Mouse (Mus musculus): ENCODE measurements around the gene Dtnb.

The Dtnb gene

GRCm38 (mm10) chr12:3732623-3733265 lies 160.6 kb downstream of the Dtnb start:
- ATAC-seq (ENCODE audit: low TSS enrichment), result peak; percentile 44

- ATAC-seq (ENCODE audit: low TSS enrichment), result no peak
Observed at GRCm38 (mm10) chr12:3733328-3733727, 161.1 kb downstream of the Dtnb start.

GRCm38 (mm10) chr12:3737009-3737408 lies 164.8 kb downstream of the Dtnb start:
- ATAC-seq (ENCODE audit: low TSS enrichment), result no peak

- ATAC-seq (ENCODE audit: low TSS enrichment), result no peak
Observed at GRCm38 (mm10) chr12:3738741-3739529, 166.8 kb downstream of the Dtnb start.

GRCm38 (mm10) chr12:3739749-3740704 lies 167.8 kb downstream of the Dtnb start:
- ATAC-seq (ENCODE audit: low TSS enrichment), result no peak

GRCm38 (mm10) chr12:3740705-3741081 lies 168.5 kb downstream of the Dtnb start:
- no peak for ATAC-seq (ENCODE audit: low TSS enrichment)

- no peak for ATAC-seq (ENCODE audit: low TSS enrichment)
Observed at GRCm38 (mm10) chr12:3745432-3746105, 173.4 kb downstream of the Dtnb start.

- ATAC-seq (ENCODE audit: low TSS enrichment), result no peak
Observed at GRCm38 (mm10) chr12:3746369-3746768, 174.2 kb downstream of the Dtnb start.

GRCm38 (mm10) chr12:3747583-3747982 lies 175.4 kb downstream of the Dtnb start:
- ATAC-seq (ENCODE audit: low TSS enrichment), result no peak

- ATAC-seq (ENCODE audit: low TSS enrichment), result no peak
Observed at GRCm38 (mm10) chr12:3755522-3755921, 183.3 kb downstream of the Dtnb start.

- no peak for ATAC-seq (ENCODE audit: low TSS enrichment)
Observed at GRCm38 (mm10) chr12:3756216-3756615, 184.0 kb downstream of the Dtnb start.

GRCm38 (mm10) chr12:3758127-3758526 lies 185.9 kb downstream of the Dtnb start:
- ATAC-seq (ENCODE audit: low TSS enrichment), result no peak

- 0 out of 2 replicates have a peak, but pooled peaks have one; percentile 36 for ATAC-seq (ENCODE audit: low TSS enrichment)
Observed at GRCm38 (mm10) chr12:3759419-3759818, 187.2 kb downstream of the Dtnb start.

GRCm38 (mm10) chr12:3760876-3761590 lies 188.9 kb downstream of the Dtnb start:
- ATAC-seq (ENCODE audit: low TSS enrichment), result peak; percentile 54

- ATAC-seq (ENCODE audit: low TSS enrichment), result no peak
Observed at GRCm38 (mm10) chr12:3761591-3762295, 189.6 kb downstream of the Dtnb start.

GRCm38 (mm10) chr12:3764191-3764804 lies 192.1 kb downstream of the Dtnb start:
- no peak for ATAC-seq (ENCODE audit: low TSS enrichment)

GRCm38 (mm10) chr12:3767360-3767759 lies 195.2 kb downstream of the Dtnb start:
- no peak for ATAC-seq (ENCODE audit: low TSS enrichment)

- ATAC-seq (ENCODE audit: low TSS enrichment), result no peak
Observed at GRCm38 (mm10) chr12:3768391-3768790, 196.2 kb downstream of the Dtnb start.

GRCm38 (mm10) chr12:3770546-3770945 lies 198.4 kb downstream of the Dtnb start:
- ATAC-seq (ENCODE audit: low TSS enrichment), result peak; percentile 38; the same call in 1 of the 2 replicates

GRCm38 (mm10) chr12:3771080-3771479 lies 198.9 kb downstream of the Dtnb start:
- ATAC-seq (ENCODE audit: low TSS enrichment), result no peak
